Mouse (Mus musculus): ENCODE results near the gene Decr2.
"Not testable (repeated sequence)": the region's sequence is repeated elsewhere in the genome, so short reads cannot be mapped to it uniquely, and the experiment has no call there.

Gene Decr2

DNA sequence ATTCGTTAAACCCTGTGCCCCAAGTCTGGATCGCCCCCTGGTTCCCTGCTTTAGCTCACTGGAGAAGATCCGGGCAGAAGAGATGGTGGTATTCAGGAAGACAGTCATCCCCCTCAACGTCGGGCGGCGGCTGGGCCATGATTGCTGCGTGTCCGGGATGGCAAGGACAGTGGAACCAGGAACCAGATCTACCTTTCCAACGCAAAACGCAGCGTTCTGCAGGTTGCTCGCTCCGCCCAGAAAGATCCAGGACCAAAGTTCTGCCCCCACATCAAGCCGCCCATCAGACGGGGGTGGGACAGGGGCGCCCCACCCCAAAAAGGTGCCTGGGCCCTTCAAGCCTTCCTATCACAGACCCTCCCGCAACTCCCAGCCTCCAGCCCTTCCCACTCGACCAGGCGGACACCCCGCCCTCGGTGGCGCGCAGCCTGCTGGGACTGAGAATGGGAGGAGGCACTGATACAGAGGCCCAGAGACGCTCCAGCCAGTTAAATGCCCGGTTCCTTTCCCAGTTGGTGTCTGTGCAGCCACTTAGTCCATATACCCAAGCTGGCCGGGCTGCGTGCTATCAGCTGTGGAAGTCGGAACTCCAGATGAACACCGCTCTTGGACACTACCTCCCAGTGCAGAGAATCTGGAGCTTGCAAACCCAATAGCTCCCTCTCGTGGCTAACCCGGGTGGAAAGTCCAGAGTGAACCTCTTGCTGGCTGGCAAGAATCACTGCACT, at the start of gene Decr2:
Decr2 (minus strand) TSS at position 433 of the 728 bp plus-strand sequence.
- peak; percentile 94 for DNase-seq

DNA sequence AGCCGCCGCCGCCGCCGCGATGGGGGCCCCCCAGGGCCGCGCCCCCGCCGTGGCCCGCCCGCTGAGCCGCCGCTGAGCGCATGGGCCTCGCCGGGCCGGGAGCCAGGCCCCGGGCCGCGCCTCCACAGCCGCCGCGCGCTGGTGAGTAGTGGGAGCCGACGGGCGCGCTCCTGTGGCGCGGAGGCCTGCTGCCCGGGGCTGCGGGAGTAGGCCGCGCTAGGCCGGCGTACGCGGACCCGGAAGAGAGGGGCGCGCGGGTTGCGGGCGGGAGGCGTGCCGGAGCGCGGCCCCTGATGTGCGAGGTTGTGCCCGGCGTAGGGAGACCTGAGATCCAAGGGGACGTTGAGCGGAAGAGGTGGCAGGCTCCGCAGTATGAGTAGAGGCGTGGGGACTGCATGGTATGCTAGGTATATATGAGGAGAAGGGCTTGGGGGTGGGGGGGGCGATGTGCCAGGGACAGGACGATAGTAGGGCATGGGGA, 48.8 kb upstream of the Decr2 start:
- peak; percentile 47 for DNase-seq

DNA sequence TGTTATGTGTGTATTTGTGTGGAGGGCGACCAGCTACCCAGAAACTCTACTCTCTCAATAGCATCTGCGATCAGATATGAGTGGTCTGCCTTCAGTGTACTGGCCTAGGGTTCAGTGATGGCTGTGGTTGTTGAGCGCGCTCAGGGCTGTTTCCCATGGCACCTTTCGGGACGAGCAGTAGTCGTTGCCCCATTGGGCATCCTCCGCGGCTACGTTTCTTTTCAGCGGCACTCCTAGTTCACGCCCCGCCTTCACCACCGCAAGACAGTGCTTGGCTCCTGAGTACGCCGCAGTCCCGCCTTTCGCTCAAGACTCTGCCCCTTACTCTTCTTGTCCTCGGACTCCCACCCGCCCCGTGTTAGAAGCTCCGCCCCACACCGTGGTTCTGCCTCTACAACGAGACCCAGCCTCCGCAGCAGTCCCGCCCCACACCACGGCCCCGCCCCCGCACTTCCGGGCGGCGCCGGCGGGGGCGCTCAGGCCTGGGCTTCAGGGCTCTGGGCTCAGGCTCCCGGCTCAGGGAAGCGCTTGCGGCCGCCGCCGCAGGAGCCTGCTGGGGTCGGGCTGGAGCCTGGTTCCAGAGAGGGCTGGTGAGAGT, 48.2 kb upstream of the Decr2 start, which contains the start of gene Axin1:
Axin1 (plus strand) TSS at position 450 of the 598 bp plus-strand sequence.
- peak; percentile 98 for DNase-seq

DNA sequence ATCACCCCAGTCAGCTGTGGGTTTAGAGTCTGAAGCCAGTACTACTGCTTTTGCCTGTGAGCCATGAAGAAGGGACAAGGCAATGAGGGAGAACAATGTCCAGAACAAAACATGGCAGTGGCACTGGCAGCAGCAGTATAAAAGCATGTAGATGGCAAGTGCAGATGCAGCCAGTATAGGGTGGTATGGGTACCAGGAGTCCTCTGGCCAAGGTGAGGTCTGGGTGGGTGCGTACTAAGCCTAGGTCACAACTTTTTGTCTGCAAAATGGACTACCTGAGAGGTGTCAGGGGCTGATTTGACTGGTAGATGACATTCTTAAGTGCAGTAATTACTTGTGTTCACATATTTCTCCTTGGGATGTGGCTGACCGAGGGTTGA, 47.6 kb upstream of the Decr2 start:
- no peak for DNase-seq

DNA sequence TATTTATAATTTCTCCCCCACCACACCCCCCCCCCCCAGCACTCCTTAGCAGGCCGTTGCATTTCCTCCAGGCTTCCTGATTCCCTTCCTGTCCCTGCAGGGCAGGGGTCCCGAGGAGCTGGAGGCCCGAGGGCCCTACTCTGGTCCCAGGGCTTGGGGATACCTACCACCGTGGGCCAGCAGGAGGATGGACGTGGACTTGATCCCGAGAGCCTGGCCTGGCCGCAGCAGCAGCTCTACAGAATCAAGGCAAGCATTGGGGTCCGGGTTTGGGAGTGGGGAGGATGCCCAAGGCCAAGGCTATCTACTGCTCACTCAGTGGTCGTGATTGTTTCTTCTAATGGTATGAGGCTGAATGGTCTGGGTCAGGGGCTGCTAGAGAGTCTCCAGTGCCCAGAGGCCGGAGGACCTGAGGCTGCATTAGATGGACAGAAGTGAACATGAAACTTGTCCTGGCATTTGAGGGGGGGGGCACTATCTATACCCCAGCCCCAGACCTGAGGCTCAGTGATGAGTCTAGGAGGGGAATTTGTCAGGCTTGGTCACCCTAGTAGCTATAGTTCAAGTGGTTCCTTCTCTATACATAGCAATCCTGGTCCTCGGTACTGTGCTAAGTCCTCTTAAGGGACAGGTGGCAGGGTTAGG, 47.1 kb upstream of the Decr2 start:
- DNase-seq, result no peak

DNA sequence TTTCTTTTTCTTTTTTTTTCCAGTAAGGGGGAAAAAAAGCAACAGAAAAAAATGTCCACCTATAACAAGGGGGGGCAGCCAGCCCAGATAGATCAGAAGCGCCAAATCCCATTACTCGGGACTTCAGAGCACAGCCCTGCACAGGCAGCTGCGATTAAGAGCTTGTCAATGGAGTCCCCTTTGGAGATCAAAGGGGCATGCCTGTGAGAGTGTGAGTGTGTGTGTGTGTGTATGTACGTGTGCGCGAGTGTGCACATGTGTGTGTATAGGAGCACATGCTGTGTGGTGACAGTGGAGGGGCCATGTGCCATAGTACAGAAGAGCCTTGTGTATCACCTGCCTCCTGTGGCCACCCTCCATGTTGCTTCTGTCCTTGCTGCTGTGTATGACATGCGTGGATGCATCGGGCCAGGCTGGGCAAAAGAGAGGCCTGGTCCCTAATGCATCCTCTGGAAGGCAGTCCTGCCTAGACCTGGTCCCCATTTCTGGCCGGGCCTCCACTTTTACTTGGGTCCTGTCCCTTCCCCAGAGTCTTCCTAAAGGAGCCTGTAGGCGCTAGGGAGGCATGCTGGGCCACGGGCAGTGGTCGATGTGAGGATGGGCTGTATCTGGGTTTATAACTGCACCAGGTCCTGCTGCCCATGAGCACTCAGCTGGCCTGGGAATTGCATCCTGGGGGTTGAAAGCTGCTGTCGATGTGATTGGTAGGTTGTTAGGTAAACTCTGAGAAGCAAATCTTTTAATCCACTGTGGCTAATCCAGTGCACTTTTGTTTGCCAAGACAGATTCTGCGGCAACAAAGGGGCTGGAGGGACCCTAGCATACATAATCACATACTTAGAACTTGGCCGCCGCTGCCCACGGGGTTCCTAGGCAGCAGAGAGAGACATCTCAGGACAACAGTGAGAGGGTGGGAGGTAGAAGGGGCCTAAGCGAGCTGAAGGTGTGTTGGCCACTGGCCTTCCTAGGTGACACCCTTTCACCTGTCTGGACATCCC, 42.0 kb upstream of the Decr2 start:
- no peak for DNase-seq

DNA sequence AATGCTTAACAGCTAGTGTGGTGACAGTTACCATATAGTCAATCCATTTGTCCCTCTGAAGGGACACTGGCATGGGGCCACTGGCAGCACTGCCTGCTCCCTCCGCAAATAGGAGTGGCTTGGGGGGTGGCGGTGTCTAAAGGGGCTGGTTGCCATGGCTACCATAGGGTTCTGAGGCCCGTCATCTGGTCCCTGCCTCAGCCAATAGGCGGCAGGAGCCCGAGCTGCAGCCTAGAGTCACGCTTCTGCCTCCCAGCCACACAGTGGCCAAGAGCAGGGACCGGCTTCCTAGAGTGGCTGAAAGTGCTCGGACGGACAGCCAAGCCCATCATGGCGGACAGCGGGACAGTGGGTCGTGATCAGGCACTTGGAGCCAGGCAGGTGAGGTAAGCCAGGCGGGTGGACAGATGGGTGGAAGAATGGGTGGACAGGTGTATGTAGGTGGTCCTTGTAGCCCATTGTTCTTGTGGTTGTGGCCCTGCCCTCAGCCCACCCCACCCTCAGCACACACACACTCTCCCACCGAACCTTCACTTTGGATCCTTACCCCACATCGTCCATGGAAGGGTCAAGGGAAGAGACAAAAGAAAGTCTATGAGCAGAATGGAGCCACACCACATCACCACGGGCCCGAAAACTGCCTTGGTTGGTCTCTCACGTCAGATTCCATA, 41.1 kb upstream of the Decr2 start:
- no peak for DNase-seq

DNA sequence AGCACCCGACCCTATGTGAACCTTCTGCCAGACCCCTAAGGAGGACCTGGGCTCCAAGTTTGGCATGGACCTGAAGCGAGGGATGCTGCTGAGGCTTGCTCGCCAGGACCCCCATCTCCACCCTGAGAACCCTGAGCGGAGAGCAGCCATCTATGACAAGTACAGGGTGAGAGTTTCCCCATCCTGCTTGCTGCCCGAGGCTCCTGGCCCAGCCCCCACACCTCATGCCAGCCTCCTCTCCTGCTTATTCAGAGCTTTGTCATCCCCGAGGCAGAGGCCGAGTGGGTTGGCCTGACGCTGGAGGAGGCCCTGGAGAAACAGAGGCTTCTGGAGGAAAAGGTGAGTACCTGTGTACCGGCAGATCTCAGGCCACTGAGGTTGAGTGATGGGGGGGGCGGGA, 35.1 kb upstream of the Decr2 start:
- no peak for DNase-seq

DNA sequence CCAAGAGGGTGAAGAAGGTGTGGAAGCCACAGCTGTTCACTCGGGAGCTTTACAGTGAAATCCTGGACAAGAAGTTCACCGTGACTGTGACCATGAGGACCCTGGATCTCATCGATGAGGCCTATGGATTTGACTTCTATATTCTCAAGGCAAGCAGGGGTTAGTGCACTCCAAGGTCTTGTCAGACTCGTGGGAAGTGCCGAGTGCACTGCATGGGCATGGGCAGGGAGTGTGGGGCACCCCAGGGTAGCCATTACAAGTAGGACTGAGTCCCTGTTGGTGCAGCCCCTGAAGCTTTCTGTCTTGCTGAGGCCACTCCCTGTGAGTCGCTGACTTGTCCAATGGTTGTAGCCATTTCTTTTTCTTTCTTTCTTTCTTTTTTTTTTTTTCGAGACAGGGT, 34.4 kb upstream of the Decr2 start:
- no peak for DNase-seq

DNA sequence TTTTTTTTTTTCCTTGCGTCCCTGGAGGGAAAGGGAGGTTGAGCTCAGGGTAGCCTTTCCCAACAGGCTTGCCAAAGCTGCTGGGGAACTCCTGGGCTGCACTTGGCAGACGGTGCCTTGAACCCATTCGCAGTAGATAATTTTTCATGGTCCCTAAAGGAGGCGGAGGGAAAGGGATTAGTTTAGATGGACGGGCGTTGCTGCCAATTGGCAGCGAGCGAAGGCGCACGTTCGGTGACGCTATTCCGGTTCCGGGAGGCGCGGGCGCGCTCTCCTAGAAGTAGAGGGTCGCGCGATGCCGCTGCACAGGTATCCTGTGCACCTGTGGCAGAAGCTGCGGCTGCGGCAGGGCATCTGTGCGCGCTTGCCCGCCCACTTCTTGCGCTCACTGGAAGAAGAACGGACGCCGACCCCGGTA, 33.1 kb upstream of the Decr2 start, which contains the start of gene Mrpl28:
Mrpl28 (plus strand) TSS at position 234 of the 418 bp plus-strand sequence.
- DNase-seq, result peak; percentile 96

DNA sequence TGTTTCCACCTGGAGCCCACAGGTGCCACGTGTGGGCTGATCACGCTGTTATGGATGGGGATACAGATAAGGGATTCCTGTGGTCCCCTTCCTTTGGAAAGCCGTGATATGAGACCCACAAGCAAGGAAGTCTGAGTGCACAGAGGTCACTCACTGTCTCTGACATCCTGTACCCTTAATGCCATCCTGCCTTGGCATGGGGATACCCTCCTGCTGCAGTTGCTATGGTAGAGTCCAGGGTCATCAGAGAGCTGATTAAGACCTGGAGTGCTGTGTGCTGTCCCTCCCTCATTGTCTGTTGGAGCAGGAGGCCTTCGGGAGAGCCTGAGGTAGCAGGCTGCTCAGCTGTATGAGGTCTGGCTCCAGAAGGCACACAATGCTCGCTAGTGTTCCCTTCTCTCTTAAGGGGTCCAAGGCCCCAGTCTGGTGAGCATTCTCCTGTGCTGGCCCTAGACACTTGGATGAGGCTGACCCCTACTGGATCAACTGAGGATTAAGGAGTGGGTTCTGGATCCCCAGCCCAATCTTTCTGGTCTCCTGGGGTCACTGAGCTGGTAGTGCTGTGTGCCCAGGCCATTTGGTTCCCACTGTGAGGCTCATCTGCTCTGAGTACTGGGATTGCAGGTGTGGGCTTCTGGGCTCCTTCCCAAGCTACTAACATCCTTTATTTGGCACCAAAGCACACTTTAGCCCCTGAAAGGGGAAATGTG, 32.4 kb upstream of the Decr2 start:
- DNase-seq, result no peak

DNA sequence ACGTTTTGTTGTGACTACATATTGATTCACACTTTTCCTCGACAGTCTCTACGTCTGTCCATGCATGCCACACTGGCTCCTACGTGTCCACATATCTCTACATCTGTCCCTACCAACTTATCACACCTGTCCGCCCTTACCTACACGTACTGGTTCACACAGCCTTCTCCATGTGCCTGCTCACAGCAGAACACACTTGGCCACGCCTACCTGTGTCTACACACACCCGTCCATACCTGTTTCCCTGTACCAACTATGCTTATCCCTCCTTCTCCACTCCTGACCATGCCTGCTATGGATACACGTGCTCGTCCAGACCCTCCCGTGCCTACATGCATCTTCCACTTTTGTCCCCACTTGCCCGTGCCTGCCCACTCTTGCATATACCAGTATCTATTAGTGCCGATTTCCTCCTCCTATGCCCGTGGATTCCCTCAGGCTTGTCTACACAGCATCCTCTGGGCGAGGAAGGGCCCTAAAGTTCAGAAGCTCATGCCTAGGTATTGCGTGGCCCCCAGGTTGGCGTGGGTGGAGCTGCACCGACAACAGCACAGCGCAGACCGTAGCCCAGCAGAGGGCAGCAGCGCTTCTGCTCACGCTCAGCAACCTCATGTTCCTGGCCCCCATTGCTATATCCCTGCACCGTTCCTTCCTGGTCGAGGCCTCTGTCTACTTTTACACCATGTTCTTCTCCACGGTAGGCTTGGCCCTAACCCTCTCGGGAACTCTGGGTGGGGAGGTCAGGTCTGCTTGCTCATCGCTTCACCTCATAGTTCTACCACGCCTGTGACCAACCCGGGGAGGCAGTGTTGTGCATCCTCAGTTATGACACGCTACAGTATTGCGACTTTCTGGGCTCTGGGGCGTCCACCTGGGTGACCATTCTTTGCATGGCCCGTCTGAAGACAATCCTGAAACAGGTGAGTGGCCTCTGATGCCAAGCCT, 29.9 kb upstream of the Decr2 start:
- DNase-seq, result peak; percentile 74

DNA sequence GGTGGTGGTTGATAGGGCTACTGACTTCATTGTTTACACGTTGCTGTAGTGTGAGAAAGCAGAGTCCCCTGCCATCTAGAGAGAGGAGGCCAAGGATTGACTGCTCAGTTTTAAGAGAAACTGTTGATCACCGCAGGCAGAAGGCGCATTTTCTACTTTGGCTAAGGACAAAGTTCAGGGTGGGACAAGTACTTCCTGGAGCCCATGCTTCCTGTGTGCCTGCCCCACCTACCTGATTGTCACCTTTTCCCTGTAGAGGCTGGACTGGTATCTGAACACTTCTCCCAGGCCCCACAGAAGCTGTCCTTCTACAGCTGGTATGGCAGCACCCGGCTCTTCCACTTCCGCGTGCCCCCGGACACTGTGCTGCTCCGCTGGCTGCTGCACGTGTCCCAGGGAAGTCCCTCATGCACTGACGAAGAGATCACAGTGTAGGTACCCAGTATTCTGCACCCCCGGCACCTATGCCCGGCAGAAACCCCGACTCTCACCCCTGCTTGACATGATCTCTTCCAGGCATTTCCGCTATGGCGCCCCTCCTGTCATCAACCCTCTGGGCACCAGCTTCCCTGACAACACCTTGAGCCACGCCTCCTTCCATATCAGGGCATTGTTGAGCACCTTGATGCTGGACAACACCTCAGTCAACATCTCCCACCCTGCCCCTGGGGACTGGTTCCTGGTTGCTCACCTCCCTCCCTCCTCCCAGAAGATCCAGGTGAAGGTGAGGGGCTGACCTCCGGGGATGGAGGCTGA, 26.5 kb upstream of the Decr2 start:
- DNase-seq, result no peak

DNA sequence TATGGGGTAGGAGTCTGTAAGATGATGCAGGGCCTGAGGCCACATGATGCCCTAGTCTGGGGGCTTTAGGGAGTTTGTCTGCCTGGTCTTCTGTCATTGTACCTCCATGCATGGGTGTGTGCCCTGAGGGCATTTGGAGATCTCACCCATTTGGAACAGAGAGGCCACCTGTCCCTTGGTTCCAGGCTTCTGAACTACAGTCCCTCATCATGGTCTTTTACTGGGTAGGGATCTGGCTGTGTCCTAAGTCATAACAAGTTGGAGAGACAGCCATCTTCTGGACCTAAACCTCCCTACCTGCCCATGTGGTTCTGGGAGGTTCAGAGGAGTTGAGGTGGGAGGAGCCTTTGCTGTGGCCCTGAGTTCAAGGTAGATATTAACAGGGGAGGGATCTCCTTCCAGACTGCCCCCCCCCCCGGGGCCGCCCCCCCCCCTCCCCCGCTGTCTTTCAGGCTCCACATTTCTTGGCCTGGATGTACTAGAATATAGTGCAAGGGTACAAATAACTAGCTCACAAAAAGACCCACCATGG, 25.9 kb upstream of the Decr2 start:
- DNase-seq, result no peak

DNA sequence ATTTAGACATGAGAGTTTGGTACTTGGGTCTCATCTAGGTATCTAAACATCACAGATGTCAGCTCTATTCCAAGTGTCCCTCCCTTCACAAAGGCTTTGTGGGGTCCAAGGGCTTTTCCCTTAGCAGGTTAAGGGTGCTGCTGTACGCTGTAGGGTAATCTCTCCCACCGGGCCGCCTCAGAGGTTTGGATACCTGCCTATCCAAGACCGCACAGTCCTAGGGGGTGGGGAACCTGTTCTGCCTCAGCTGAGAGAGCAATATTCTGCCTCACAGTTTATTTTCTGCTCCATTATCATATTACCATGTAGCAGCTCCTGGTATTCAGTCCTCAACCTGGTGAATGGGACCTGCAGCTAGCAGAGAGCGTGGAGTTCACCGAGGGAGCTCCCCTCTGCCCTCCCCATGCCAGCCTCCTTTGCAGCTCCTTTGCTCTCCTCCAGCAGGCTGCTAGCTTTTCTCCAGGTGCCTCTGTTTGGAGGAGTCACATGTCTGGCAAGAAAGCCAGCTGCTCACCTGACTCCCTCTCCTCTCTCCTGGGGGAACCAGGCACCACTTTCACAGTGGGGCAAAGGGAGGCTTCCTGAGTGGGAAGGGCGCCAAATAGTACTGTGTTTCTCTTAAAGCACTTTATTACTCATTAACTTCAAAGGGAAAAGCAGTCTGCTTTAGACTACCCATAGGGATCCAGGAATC, 25.2 kb upstream of the Decr2 start:
- peak; percentile 74 for DNase-seq

DNA sequence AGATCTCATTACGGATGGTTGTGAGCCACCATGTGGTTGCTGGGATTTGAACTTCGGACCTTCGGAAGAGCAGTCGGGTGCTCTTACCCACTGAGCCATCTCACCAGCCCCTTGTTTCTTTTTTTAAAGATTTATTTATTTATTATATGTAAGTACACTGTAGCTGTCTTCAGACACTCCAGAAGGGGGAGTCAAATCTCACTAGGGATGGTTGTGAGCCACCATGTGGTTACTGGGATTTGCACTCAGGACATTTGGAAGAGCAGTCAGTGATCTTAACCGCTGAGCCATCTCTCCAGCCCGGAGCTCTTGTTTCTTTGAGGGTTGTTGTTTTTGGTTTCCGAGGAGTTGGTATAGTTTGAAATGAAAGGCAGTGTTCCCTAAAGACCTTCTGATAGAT, 24.3 kb upstream of the Decr2 start:
- DNase-seq, result not testable (repeated sequence)

DNA sequence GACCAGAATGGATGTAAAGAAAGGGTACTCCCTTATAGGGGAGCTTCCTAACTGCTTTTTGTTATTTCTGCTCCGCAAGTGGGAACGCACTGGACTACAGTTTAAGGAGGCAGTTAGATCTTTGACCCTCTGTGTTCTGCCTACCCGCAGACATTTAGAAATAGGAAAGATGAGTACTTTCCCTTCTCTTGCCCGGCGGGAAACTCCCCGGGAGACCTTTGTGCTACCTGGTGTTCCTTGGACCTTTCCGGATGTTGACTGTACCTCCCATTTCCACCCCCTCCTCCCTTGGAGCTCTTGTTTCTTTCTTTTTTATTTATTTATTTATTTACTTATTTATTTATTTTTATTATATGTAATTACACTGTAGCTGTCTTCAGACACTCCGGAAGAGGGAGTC, 23.9 kb upstream of the Decr2 start:
- no peak for DNase-seq

DNA sequence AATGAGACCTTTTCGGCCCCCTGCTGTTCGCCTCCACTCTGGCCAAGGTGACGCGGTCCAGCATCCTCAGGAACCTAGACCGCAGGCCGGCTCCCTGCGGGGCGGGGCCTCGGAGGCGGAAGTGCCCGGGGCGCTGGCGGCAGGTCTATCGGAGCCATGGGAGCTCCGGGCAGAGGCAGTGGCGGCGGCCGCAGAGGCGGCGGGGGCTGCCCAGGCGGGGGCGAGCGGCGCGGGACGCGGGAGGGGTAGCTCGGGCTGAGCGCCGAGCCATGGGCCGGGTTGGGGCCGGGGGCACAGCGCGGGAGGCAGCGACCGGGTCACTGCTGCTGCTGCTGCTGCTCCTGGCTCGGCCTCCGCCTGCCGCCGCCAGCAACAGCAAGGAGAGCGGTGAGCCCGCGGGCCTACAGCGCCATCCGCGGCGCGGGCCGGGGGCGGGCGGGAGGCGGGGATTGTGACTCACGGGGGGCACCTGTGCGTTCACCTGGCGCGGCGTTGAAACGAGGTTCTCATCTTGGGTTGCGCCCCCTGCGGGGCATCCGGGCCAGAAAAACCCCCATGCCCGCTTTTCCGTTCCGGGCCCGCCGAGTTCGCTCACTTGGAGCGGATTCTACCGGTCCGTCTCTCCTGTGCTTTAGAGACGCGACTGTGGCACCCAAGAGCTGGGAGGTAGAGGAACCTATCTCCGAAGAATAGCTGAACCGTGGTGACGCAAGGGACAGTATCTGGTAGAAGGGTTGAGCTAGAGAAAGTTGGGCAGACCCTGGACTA, 23.2 kb upstream of the Decr2 start, which contains the start of gene Tmem8:
Tmem8 (plus strand) TSS at position 119 of the 768 bp plus-strand sequence.
- DNase-seq, result peak; percentile 80

Data from lung, postnatal 36 days (tissue).